Mouse (Mus musculus): ENCODE results near the gene Ptprd. TPM values are rescaled to one million over a fixed set of nuclear protein-coding genes. Genes with fewer than 3 reads are reported as not detected.

Ptprd gene
- total and polyA plus RNA-seq, 3 experiments = not detected

- no peaks in the 10 kb centered on the region for H3K9me3 ChIP-seq (replicated peaks; ENCODE audit: insufficient read depth, low read length)
Measured at GRCm38 (mm10) chr4:77004483-77004882, 1207.3 kb downstream of the Ptprd start.

DNA sequence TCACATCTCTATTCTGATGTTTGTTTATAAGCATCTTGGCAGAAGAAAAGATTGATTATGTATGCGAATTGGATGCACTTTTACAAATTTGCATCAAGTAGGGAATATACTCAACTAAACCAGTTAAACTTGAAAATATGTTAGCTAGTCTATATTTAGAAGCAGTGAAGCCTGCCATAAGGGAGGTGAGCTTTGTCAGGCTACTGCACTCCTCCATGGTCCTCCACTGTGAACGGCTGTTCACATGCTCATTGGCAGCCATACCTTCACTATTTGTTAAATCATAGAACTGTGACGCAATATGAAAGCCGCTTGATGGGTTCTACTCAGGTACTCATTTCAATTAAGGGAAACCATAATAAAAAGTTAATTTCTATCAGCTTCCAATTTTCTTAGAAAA lies 1215.6 kb downstream of the Ptprd start:
- no peak overlapping the region for H3K4me3 ChIP-seq (ENCODE audit: control insufficient read depth in 1 of 2, insufficient read depth in 1 of 2, low read depth in 2 of 2, low read length in 2 of 2)
- no peaks in the 10 kb centered on the region for H3K79me2 ChIP-seq (ENCODE audit: control insufficient read depth, insufficient read depth, low read length, poor library complexity)
- H3K27ac ChIP-seq (ENCODE audit: control insufficient read depth, low read depth, low read length) = no peak overlapping the region
- TF ChIP-seq MAZ (IDR thresholded peaks at IDR 0.05; ENCODE audit: low read depth, low read length) (no peak), SMC3 (IDR thresholded peaks at IDR 0.05; ENCODE audit: low read depth, low read length) (no peak), NRF1 (IDR thresholded peaks at IDR 0.05; ENCODE audit: insufficient read depth, low read depth, low read length, poor library complexity, severe bottlenecking) (no peak), USF2 (IDR thresholded peaks at IDR 0.05; ENCODE audit: borderline replicate concordance in 1 of 2, insufficient read depth in 1 of 2, low read depth in 1 of 2, low read length in 2 of 2) (no peak), POLR2A (IDR thresholded peaks at IDR 0.05; ENCODE audit: control insufficient read depth in 1 of 2, insufficient read depth in 1 of 2, low read depth in 1 of 2, low read length in 2 of 2, poor library complexity in 1 of 2) (no peak), ZKSCAN1 (IDR thresholded peaks at IDR 0.05; ENCODE audit: low read depth, low read length) (no peak), TCF12 (IDR thresholded peaks at IDR 0.05; ENCODE audit: low read depth, low read length) (no peak), MYB (IDR thresholded peaks at IDR 0.05; ENCODE audit: low read depth, low read length) (no peak), CHD2 (IDR thresholded peaks at IDR 0.05; ENCODE audit: low read length) (no peak), UBTF (IDR thresholded peaks at IDR 0.05; ENCODE audit: borderline replicate concordance, insufficient read depth, low read depth, low read length) (no peak), MYC (IDR thresholded peaks at IDR 0.05; ENCODE audit: low read depth, low read length) (no peak), ZC3H11A (IDR thresholded peaks at IDR 0.05; ENCODE audit: low read depth, low read length) (no peak), TAL1 (IDR thresholded peaks at IDR 0.05; ENCODE audit: low read length) (no peak), NELFE (IDR thresholded peaks at IDR 0.05; ENCODE audit: low read depth, low read length) (no peak), CHD1 (IDR thresholded peaks at IDR 0.05; ENCODE audit: low read depth, low read length) (no peak), ETS1 (IDR thresholded peaks at IDR 0.05; ENCODE audit: low read depth, low read length) (no peak), GATA1 (IDR thresholded peaks at IDR 0.05; ENCODE audit: low read depth, low read length) (no peak)
- no peaks in the 10 kb centered on the region for H3K9me3 ChIP-seq (replicated peaks; ENCODE audit: insufficient read depth, low read length)
- no peaks in the 10 kb centered on the region for H3K4me1 ChIP-seq (ENCODE audit: control insufficient read depth in 1 of 2, insufficient read depth in 2 of 2, low read length in 2 of 2)
- DNase-seq (ENCODE audit: low read depth, low spot score) = no peak
- no peak overlapping the region for H3K9ac ChIP-seq (ENCODE audit: control insufficient read depth, low read depth, low read length, poor library complexity, severe bottlenecking)
- H3K27me3 ChIP-seq (ENCODE audit: control insufficient read depth in 1 of 2, insufficient read depth in 2 of 2, low read length in 2 of 2) = no peaks in the 10 kb centered on the region
- no peaks in the 10 kb centered on the region for H3K36me3 ChIP-seq (ENCODE audit: control insufficient read depth in 1 of 2, insufficient read depth in 2 of 2, low read length in 2 of 2)

More at GRCm38 (mm10) chr4:77004483-77004882, 1207.3 kb downstream of the Ptprd start:
- Histone ChIP-seq H3K4me3 (ENCODE audit: control insufficient read depth in 1 of 2, insufficient read depth in 1 of 2, low read depth in 2 of 2, low read length in 2 of 2) (no peak overlapping the region), H3K36me3 (ENCODE audit: control insufficient read depth in 1 of 2, insufficient read depth in 2 of 2, low read length in 2 of 2) (no peaks in the 10 kb centered on the region), H3K79me2 (ENCODE audit: control insufficient read depth, insufficient read depth, low read length, poor library complexity) (no peaks in the 10 kb centered on the region), H3K9ac (ENCODE audit: control insufficient read depth, low read depth, low read length, poor library complexity, severe bottlenecking) (no peak overlapping the region), H3K27me3 (ENCODE audit: control insufficient read depth in 1 of 2, insufficient read depth in 2 of 2, low read length in 2 of 2) (no peaks in the 10 kb centered on the region), H3K27ac (ENCODE audit: control insufficient read depth, low read depth, low read length) (no peak overlapping the region), H3K4me1 (ENCODE audit: control insufficient read depth in 1 of 2, insufficient read depth in 2 of 2, low read length in 2 of 2) (no peaks in the 10 kb centered on the region)
- DNase-seq (ENCODE audit: low read depth, low spot score) = no peak
- TF ChIP-seq MEF2A (IDR thresholded peaks at IDR 0.05; ENCODE audit: extremely low read depth, insufficient replicate concordance, low read depth, low read length, poor library complexity, severe bottlenecking) (no peak), BHLHE40 (IDR thresholded peaks at IDR 0.05; ENCODE audit: borderline replicate concordance, low read depth, low read length) (no peak), MAFK (IDR thresholded peaks at IDR 0.05; ENCODE audit: borderline replicate concordance, low read depth, low read length) (no peak), JUND (IDR thresholded peaks at IDR 0.05; ENCODE audit: low read depth, low read length) (no peak)

Measured in MEL (cell line).